Mouse (Mus musculus) thymus, postnatal 14 days (tissue): ENCODE measurements at regions not wholly inside any gene's neighbourhood (a gene's known extent, or its start where the extent isn't known, plus 50 kb on each side); places are given as distances from the start of the nearest gene placed in this dataset.

Experiments used
- DNase-seq: peaks from one replicate; pipeline ENCODE4 v3.0.0; 2021

- DNase-seq = peak; percentile 35
Observed at GRCm38 (mm10) chr10:99375101-99375500, 112.1 kb downstream of the Dusp6 start.

DNA sequence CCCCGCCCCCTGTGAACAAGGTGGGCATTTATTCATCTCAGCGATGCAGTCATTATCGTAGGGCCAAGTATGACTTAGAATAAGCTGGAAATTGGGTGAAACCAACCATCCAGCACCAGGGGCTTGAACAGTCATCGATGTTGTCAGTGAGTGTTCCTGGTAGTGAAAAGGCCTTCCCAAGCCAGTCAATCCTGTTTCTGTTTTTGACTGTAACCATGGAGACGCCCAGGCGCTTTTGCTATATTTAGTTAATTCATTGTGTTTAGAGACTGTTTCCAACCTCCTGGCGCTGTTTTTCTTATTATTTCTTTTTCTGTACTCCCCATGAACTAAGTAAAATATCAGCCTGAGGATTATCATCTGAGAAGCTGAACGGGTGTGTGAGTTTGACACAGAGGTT, 113.4 kb downstream of the Dusp6 start:
- DNase-seq = no peak

DNA sequence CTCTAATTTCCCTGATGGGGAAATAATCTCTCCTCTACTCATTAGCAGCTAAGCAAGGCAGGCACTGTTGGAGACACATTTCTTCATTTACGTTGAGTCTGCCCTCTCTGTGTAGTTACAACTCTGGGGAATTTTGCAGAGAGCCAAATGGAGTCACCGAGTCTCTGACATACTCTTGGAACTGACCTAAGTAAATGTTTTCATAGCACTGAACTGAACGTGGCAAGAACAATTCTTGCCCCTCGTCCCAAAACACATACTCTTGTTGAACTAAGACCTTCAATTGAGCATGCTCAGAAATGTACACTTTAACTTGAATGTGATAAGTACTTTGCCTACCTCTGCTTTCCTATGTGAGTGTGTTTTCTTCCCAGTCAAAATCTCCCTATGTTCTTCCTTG, 114.5 kb downstream of the Dusp6 start:
- no peak for DNase-seq

GRCm38 (mm10) chr10:99379156-99379555, 116.1 kb downstream of the Dusp6 start:
- no peak for DNase-seq

DNA sequence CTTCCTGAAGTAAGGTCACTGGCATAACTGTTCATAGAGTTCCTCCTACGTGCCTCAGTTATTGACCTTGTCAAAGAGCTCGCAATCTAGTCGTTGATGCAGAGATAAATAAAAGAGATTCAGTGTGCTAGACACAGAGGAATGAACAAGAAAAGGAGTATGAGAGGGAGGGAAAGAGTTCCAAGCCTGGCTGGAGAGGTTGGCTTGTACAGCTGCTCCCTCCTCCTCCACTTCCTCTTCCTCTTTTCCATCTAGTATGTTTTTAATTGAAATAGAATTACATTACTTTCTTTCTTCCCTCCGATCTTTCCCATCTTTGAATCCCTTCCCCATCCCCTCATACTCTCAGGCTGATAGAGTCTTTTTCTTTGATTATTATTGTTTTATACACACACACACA, 117.1 kb downstream of the Dusp6 start:
- DNase-seq = no peak

GRCm38 (mm10) chr10:99383028-99383427, 120.0 kb downstream of the Dusp6 start:
- DNase-seq = no peak

DNA sequence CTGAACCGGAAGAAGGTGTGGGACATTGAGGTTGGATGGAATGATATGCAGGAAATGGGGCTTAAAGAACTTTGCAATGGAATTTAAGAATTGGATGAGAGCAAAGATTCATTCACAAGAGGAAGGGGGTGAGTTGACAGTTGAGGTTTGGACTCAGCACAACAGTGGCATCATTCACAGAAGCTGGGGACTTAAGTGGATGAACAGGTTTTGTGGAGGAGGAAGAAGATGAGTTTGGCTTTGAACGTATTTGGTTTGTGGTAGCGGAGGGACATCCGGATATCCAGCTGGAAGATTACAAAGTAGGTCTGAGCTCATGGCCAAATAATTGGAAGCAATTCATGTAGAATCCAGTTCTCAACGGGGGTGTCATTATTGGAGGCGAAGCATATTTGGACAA, 121.3 kb downstream of the Dusp6 start:
- no peak for DNase-seq

- DNase-seq = no peak
Observed at GRCm38 (mm10) chr10:99384851-99385250, 121.8 kb downstream of the Dusp6 start.

- peak; percentile 31 for DNase-seq
Observed at GRCm38 (mm10) chr10:99385854-99386253, 122.8 kb downstream of the Dusp6 start.

DNA sequence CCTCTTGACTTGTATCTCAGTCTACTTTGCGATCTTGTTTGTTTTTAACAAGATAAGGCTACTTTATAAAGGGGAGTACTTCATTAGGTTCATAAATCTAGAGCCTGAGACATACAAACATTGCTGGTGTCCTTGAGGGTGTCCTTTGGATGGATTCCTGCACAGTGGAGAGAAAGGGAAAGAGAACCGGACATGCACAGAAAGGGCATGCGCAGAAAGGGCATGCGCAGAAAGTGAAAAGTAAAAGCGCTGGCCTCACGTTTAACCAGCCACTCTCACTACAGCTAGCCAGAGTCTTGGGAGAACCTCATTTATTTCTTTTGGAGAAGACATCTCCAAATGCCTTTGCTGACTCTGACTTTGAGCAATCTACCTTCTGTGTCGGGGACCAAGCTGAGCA, 125.5 kb downstream of the Dusp6 start:
- DNase-seq = no peak

- no peak for DNase-seq
Observed at GRCm38 (mm10) chr10:99388986-99389385, 126.0 kb downstream of the Dusp6 start.

GRCm38 (mm10) chr10:99390609-99391183, 127.7 kb downstream of the Dusp6 start:
- DNase-seq = no peak

GRCm38 (mm10) chr10:99391725-99392124, 128.7 kb downstream of the Dusp6 start:
- DNase-seq = no peak

DNA sequence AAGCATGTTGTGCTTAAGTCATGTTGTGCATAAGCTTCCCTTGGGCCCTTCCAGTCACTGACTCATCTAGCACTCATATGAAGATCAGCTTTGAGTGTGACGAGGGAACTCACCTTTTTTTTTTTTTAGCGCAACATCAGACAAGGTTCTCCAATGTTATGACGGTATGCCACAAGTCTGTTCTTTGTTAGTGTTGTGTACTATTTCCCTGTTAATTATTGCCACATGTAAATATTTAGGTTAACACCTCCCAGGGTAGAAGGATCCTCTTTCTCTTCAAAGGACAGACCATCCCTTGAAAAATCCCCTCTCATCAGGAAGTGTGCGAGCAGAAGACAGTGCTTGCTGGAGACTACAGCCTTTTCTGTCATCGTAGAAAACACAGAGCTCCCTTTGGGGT, 129.9 kb downstream of the Dusp6 start:
- DNase-seq = no peak

DNA sequence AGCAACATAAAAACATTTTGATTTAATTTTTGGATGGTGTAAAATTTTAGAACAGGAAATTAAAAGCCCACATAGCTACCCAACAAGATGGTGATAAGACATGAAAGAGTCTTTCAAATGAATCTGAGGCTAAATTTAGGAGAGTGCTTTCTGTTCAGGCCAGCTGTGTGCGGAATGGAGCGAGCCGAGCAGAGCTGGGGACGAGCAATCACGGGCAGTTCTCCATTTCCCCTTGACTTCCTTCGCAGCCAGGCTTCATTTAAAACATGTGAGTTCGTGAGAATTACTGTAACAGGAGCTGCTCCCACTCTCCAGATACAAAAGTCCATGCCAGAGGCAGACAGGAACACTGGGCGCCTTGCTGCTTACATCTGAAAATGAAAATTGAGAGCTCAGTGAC, 130.5 kb downstream of the Dusp6 start:
- peak; percentile 19 for DNase-seq

DNA sequence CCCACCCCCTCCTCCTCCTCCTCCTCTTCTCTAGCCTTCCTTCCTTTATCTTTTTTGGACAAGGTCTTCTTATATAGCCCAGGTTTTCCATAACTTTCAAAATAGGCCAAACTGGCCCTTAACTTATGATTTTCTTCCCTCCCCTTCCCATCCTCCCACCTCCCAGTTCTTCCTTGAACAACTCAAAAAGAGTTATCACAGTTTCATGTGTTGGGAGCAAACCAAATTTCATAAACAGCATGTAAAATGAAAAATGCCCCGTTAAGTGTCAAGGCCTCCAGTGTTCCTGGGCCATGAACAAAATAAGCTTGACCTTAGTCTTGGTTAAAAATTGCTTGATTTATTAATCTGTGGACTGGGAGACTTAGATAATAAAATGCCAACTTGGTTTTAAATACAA, 132.4 kb downstream of the Dusp6 start:
- DNase-seq = no peak

DNA sequence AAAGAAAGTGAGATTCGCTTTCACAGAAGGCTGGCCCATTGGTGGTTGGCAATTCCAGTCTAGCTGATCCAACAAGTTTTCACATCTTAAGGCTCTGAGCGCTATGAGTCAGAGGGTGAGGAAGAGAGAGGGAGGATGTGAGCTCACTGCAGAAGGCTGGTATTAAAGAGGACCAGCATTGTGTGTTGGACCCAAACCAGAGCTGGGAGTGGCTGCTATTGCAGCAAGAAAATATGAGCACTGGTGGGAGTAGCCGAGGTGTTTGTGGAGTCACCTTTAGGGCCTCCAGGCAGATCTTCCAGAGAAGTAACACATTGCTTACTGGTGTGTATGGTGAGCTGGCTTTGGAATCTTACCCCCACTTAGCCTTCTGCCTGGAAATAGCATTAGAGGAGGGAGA, 133.6 kb downstream of the Dusp6 start:
- no peak for DNase-seq

DNA sequence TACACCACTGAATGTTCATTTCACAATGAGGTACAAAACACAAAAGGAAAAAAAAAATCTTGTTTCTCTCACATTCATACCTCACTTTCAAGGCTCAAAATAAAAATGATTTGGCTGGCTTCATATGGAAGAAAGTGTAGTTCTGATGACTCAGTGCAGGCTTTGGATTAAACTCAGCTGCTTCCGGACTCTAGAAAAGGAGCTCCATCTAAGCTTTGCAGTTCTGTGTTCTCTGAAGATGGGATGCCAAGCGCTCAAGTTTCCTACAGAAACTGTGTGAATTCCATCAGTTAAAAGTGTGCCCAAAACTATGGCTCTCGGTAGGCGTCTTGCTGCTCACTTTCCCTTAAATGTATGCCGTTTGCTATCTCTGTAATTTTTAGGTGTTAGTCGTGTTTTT, 137.0 kb downstream of the Dusp6 start:
- no peak for DNase-seq

- DNase-seq = no peak
Observed at GRCm38 (mm10) chr10:99406764-99407163, 143.7 kb downstream of the Dusp6 start.

DNA sequence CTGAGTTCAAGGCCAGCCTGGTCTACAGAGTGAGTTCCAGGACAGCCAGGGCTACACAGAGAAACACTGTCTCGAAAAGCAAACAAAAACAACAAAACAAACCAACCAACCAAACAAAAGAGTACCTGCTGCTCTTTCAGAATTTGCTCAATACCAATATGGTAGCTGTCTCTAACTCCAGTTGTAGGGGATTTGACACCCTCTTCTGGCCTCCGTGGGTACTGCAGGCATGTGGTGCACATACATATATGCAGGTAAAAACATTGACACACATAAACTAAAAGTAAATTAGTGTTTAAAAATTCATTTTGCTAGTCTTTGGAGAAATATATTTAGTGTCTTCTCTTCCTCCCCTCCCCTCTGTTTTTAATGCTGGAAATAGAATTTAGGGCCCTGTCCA, 145.8 kb downstream of the Dusp6 start:
- DNase-seq = peak; percentile 35

DNA sequence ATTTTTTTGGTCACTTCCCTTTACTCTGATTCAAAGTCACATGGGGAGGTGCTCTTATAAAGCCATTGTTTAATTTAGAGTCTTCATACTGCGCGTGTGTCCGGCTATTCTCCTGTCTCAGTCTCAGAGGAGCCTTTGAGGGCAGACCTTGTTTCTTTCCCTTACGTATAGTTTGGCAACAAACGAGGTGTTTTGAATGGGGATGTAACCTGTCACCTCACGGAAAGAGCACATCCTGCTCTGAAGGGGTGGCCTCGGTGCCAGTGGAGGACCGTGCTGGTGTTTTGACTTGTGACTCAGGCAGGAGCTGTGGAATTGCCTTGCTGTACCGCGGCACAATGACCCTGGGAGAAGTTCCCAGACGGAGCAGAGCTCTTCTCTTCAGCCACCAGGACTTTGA, 146.7 kb downstream of the Dusp6 start:
- DNase-seq = no peak

DNA sequence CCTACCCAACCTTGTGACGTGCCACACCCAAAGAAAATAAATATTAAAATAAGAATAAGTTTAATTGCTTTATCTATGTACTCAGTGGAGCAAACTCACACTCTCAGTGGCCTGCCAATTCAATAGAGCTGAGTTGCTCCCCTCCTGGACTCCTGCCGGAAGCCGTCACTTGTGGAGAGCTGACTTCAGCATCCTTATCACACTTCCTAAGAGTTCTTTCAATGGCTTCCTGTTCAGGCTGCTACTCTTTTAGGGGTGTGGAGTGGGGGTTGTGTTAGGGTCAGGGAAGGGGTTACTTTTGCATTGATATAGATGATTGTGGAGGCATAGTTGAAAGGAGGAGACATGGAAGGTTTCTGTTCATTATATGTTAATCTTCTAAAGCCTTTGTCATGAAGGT, 147.7 kb downstream of the Dusp6 start:
- no peak for DNase-seq

- DNase-seq = no peak
Observed at GRCm38 (mm10) chr10:99413455-99413854, 150.4 kb downstream of the Dusp6 start.

GRCm38 (mm10) chr10:99416271-99416670, 153.2 kb downstream of the Dusp6 start:
- DNase-seq = no peak

DNA sequence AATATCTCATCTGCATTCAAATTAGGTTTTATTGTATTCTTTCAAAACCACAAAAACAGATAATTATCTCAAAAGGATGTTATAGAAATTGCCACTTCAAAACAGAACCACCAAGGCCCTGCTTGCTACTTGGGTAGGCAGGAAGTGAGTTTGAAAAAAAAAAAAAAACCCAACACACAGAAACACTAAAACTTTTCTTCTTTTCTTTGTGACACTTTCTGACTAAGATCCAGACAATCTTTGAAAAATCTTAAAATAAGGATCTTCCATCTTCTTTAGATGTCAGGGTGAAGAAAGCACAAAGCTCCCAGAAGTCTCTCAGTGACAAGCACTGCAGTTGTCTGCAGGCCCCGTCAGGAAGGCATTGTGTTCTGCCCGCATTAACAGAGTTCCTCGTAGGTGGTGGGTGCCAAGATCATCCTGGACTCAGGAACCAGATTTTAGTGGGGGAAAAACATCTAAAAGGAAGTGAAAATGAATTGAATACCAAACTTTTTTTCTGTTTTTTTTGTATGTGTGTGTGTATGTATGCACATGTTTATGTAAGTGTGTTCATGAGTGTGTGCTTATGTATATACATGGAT, 154.0 kb downstream of the Dusp6 start:
- DNase-seq = peak; percentile 34
